Mouse (Mus musculus) MEL (cell line): ENCODE measurements around the gene Fkbp4. TPM values are rescaled to one million over a fixed set of nuclear protein-coding genes. Genes with fewer than 3 reads are reported as not detected.

Experiments
- DNase-seq: peaks from one replicate; pipeline ENCODE4 v3.0.0; 2011; ENCODE audit warnings: low read depth, low spot score
- H3K27ac ChIP-seq: 2 replicates; pipeline ENCODE4 v1.5.1; 2012; ENCODE audit warnings: low read depth, mild to moderate bottlenecking, control low read depth, low read length, moderate library complexity; ENCODE audit not compliant: control insufficient read depth
- H3K27me3 ChIP-seq, 2 experiments: fragments of 150-350 bp in 1 of 2; sonication (generic) in 1 of 2; 2 replicates each; pipeline ENCODE4 v1.6.1; 2012; ENCODE audit warnings: low read length in 2 of 2, mild to moderate bottlenecking in 2 of 2, improper control_type of control experiment in 1 of 2, moderate library complexity in 1 of 2; ENCODE audit not compliant: insufficient read depth in 2 of 2, control insufficient read depth in 1 of 2
- H3K36me3 ChIP-seq, 2 experiments: 2 replicates each; pipeline ENCODE4 v1.6.1; 2012 to 2014; ENCODE audit warnings: low read length in 2 of 2, improper control_type of control experiment in 1 of 2, inconsistent platforms in 1 of 2, mild to moderate bottlenecking in 1 of 2; ENCODE audit not compliant: insufficient read depth in 2 of 2, control insufficient read depth in 1 of 2
- H3K4me1 ChIP-seq, 2 experiments: fragments of 150-350 bp in 1 of 2; sonication (generic) in 1 of 2; 2 replicates each; pipeline ENCODE4 v1.6.1; 2012; ENCODE audit warnings: low read length in 2 of 2, improper control_type of control experiment in 1 of 2, mild to moderate bottlenecking in 1 of 2; ENCODE audit not compliant: insufficient read depth in 2 of 2, control insufficient read depth in 1 of 2
- H3K4me3 ChIP-seq, 2 experiments: fragments of 150-350 bp in 1 of 2; sonication (generic) in 1 of 2; 2 replicates each; pipeline ENCODE4 v1.5.1; 2012; ENCODE audit warnings: low read depth in 2 of 2, low read length in 2 of 2, mild to moderate bottlenecking in 2 of 2, moderate library complexity in 2 of 2, control low read depth in 1 of 2, improper control_type of control experiment in 1 of 2; ENCODE audit not compliant: control insufficient read depth in 1 of 2, insufficient read depth in 1 of 2
- H3K79me2 ChIP-seq: 2 replicates; pipeline ENCODE4 v1.6.1; 2012; ENCODE audit warnings: mild to moderate bottlenecking, low read length, moderate library complexity; ENCODE audit not compliant: control insufficient read depth, poor library complexity, insufficient read depth
- H3K9ac ChIP-seq: 2 replicates; pipeline ENCODE4 v1.6.1; 2012; ENCODE audit warnings: low read depth, mild to moderate bottlenecking, control low read depth, low read length, moderate library complexity; ENCODE audit not compliant: control insufficient read depth, poor library complexity, severe bottlenecking
- H3K9me3 ChIP-seq: fragments of 150-350 bp; sonication (generic); replicated peaks from 2 replicates; pipeline ENCODE4 v1.6.1; 2012; ENCODE audit warnings: mild to moderate bottlenecking, low read length, improper control_type of control experiment, moderate library complexity; ENCODE audit not compliant: insufficient read depth
- CHD1 ChIP-seq: IDR thresholded peaks from 2 replicates; pipeline ENCODE4 v1.6.1; 2012; ENCODE audit warnings: low read depth, mild to moderate bottlenecking, inconsistent platforms, low read length, improper control_type of control experiment
- CHD2 ChIP-seq: IDR thresholded peaks from 2 replicates; pipeline ENCODE4 v1.6.1; 2011; ENCODE audit warnings: low read length, improper control_type of control experiment
- EP300 ChIP-seq, 2 experiments: IDR thresholded peaks; 2 replicates each; pipeline ENCODE4 v1.6.1; 2011; ENCODE audit warnings: improper control_type of control experiment in 2 of 2, low read length in 2 of 2, low read depth in 1 of 2, mild to moderate bottlenecking in 1 of 2
- ETS1 ChIP-seq: IDR thresholded peaks from 2 replicates; pipeline ENCODE4 v1.6.1; 2012; ENCODE audit warnings: low read depth, mild to moderate bottlenecking, inconsistent platforms, low read length, improper control_type of control experiment, moderate library complexity
- GABPA ChIP-seq: IDR thresholded peaks from 2 replicates; pipeline ENCODE4 v1.6.1; 2012; ENCODE audit warnings: low read depth, mild to moderate bottlenecking, inconsistent platforms, low read length, improper control_type of control experiment, moderate library complexity
- HCFC1 ChIP-seq: IDR thresholded peaks from 2 replicates; pipeline ENCODE4 v1.6.1; 2012; ENCODE audit warnings: low read depth, mild to moderate bottlenecking, inconsistent platforms, low read length, improper control_type of control experiment, moderate library complexity
- JUND ChIP-seq: IDR thresholded peaks from 2 replicates; pipeline ENCODE4 v1.6.1; 2011; ENCODE audit warnings: low read depth, mild to moderate bottlenecking, improper control_type of control experiment, low read length
- MAFK ChIP-seq: IDR thresholded peaks from 2 replicates; pipeline ENCODE4 v1.6.1; 2011; ENCODE audit warnings: low read depth, mild to moderate bottlenecking, low read length, improper control_type of control experiment, borderline replicate concordance
- MAX ChIP-seq: IDR thresholded peaks from 2 replicates; pipeline ENCODE4 v1.6.1; 2011; ENCODE audit warnings: low read length, improper control_type of control experiment
- MAZ ChIP-seq: IDR thresholded peaks from 2 replicates; pipeline ENCODE4 v1.6.1; 2012; ENCODE audit warnings: low read depth, mild to moderate bottlenecking, inconsistent platforms, low read length, improper control_type of control experiment
- MYB ChIP-seq: IDR thresholded peaks from 2 replicates; pipeline ENCODE4 v1.6.1; 2011; ENCODE audit warnings: mild to moderate bottlenecking, low read depth, low read length, improper control_type of control experiment
- MYC ChIP-seq: IDR thresholded peaks from 2 replicates; pipeline ENCODE4 v1.6.1; 2011; ENCODE audit warnings: low read depth, mild to moderate bottlenecking, low read length, improper control_type of control experiment, moderate library complexity
- NRF1 ChIP-seq: IDR thresholded peaks from 2 replicates; pipeline ENCODE4 v1.6.1; 2014; ENCODE audit warnings: low read depth, mild to moderate bottlenecking, inconsistent platforms, low read length, improper control_type of control experiment, moderate library complexity; ENCODE audit not compliant: poor library complexity, insufficient read depth, severe bottlenecking
- POLR2A ChIP-seq, 2 experiments: IDR thresholded peaks; 2 replicates each; pipeline ENCODE4 v1.6.1; 2011 to 2012; ENCODE audit warnings: low read length in 2 of 2, mild to moderate bottlenecking in 2 of 2, control low read depth in 1 of 2, improper control_type of control experiment in 1 of 2, low read depth in 1 of 2, moderate library complexity in 1 of 2; ENCODE audit not compliant: control insufficient read depth in 1 of 2, insufficient read depth in 1 of 2, poor library complexity in 1 of 2
- POLR2AphosphoS2 ChIP-seq: IDR thresholded peaks from 2 replicates; pipeline ENCODE4 v1.6.1; 2011; ENCODE audit warnings: low read length, improper control_type of control experiment
- RAD21 ChIP-seq: IDR thresholded peaks from 2 replicates; pipeline ENCODE4 v1.6.1; 2011; ENCODE audit warnings: mild to moderate bottlenecking, low read depth, low read length, improper control_type of control experiment
- RCOR1 ChIP-seq: IDR thresholded peaks from 2 replicates; pipeline ENCODE4 v1.6.1; 2012; ENCODE audit warnings: low read depth, mild to moderate bottlenecking, inconsistent platforms, low read length, improper control_type of control experiment
- SMC3 ChIP-seq: IDR thresholded peaks from 2 replicates; pipeline ENCODE4 v1.6.1; 2011; ENCODE audit warnings: low read depth, low read length, improper control_type of control experiment
- TAL1 ChIP-seq: IDR thresholded peaks from 2 replicates; pipeline ENCODE4 v1.6.1; 2012; ENCODE audit warnings: mild to moderate bottlenecking, inconsistent platforms, low read length, moderate library complexity, mixed read lengths
- TBP ChIP-seq: IDR thresholded peaks from 2 replicates; pipeline ENCODE4 v1.8.0; 2011; ENCODE audit warnings: low read depth, low read length, improper control_type of control experiment
- TCF12 ChIP-seq: IDR thresholded peaks from 2 replicates; pipeline ENCODE4 v1.6.1; 2014; ENCODE audit warnings: low read depth, mild to moderate bottlenecking, inconsistent platforms, low read length, improper control_type of control experiment, moderate library complexity
- USF1 ChIP-seq: IDR thresholded peaks from 2 replicates; pipeline ENCODE4 v1.6.1; 2014; ENCODE audit warnings: low read depth, mild to moderate bottlenecking, inconsistent platforms, low read length, improper control_type of control experiment, moderate library complexity
- ZC3H11A ChIP-seq: IDR thresholded peaks from 2 replicates; pipeline ENCODE4 v1.6.1; 2012; ENCODE audit warnings: low read depth, mild to moderate bottlenecking, inconsistent platforms, low read length, improper control_type of control experiment
- ZKSCAN1 ChIP-seq: IDR thresholded peaks from 2 replicates; pipeline ENCODE4 v1.6.1; 2012; ENCODE audit warnings: low read depth, mild to moderate bottlenecking, inconsistent platforms, low read length, improper control_type of control experiment, moderate library complexity
- ZNF384 ChIP-seq: IDR thresholded peaks from 2 replicates; pipeline ENCODE4 v1.6.1; 2012; ENCODE audit warnings: low read depth, mild to moderate bottlenecking, inconsistent platforms, low read length, improper control_type of control experiment
- polyA plus RNA-seq, 2 experiments: library from polyadenylated mRNA; stranded (reverse) in 1 of 2; unstranded in 1 of 2; fragments of >175 nt in 1 of 2; fragments of >200 nt in 1 of 2; gene quantifications; 2 replicates each; pipeline versions ENCODE4 v1.2.1 to v1.2.4; 2012; ENCODE audit warnings: low replicate concordance in 2 of 2, low read depth in 1 of 2; ENCODE audit not compliant: insufficient read length in 2 of 2, insufficient read depth in 1 of 2, missing spikeins in 1 of 2
- total RNA-seq: library from RNA; depleted of rRNA; stranded (reverse); fragments of 300-350 nt; gene quantifications from 2 replicates; pipeline ENCODE4 v1.2.3, GENCODE M21; 2012

Gene Fkbp4
- total and polyA plus RNA-seq, 3 experiments, result 333 to 934 (median 426) TPM

GRCm38 (mm10) chr6:128424269-128425019, 14.0 kb downstream of the Fkbp4 start, which contains the start of gene Itfg2 (continued):
- TF ChIP-seq ZC3H11A (no peak), CHD1 (0 out of 2 replicates have a peak, but pooled peaks have one; percentile 83), MYB (no peak), POLR2A (IDR thresholded peaks at IDR 0.05; ENCODE audit: control insufficient read depth in 1 of 2, insufficient read depth in 1 of 2, low read depth in 1 of 2, low read length in 2 of 2, poor library complexity in 1 of 2) (peak; percentile 77 to 91), TBP (peak; percentile 85)

- TF ChIP-seq SMC3 (no peak), GABPA (no peak), ZNF384 (peak; percentile 69), ZC3H11A (no peak), HCFC1 (no peak), TBP (0 out of 2 replicates have a peak, but pooled peaks have one; percentile 5), POLR2AphosphoS2 (no peak), CHD2 (no peak), MYC (no peak), ZKSCAN1 (no peak), MAX (no peak), ETS1 (no peak), USF1 (no peak), MAFK (no peak), NRF1 (no peak), RAD21 (no peak), EP300 (IDR thresholded peaks at IDR 0.05; ENCODE audit: low read depth in 1 of 2, low read length in 2 of 2) (peak in 1 of 2 experiments; percentile 62; a peak in 2 of 4 replicates), POLR2A (IDR thresholded peaks at IDR 0.05; ENCODE audit: control insufficient read depth in 1 of 2, insufficient read depth in 1 of 2, low read depth in 1 of 2, low read length in 2 of 2, poor library complexity in 1 of 2) (no peak), JUND (no peak), CHD1 (peak; percentile 90), MYB (no peak), MAZ (peak; percentile 11; the same call in 1 of the 2 replicates), TCF12 (no peak; the same call in 1 of the 2 replicates), TAL1 (peak; percentile 29; the same call in 1 of the 2 replicates), RCOR1 (no peak)
- Histone ChIP-seq H3K27ac (peak overlapping the region; percentile 98), H3K9ac (peak overlapping the region; percentile 84), H3K27me3 (no peaks in the 10 kb centered on the region), H3K9me3 (no peaks in the 10 kb centered on the region), H3K4me3 (peak overlapping the region; percentile 68 to 70), H3K36me3 (peaks cover 3 to 4% of the 10 kb centered on the region in 2 experiments; a peak in 2 of 4 replicates), H3K4me1 (no peaks in the 10 kb centered on the region), H3K79me2 (peaks cover 1% of the 10 kb centered on the region; the same call in 1 of the 2 replicates)
- DNase-seq, result peak; percentile 71
Observed at GRCm38 (mm10) chr6:128423496-128424268, 14.8 kb downstream of the Fkbp4 start.
